Mouse (Mus musculus): Measurements from ENCODE around the gene Gm4858.

DNA sequence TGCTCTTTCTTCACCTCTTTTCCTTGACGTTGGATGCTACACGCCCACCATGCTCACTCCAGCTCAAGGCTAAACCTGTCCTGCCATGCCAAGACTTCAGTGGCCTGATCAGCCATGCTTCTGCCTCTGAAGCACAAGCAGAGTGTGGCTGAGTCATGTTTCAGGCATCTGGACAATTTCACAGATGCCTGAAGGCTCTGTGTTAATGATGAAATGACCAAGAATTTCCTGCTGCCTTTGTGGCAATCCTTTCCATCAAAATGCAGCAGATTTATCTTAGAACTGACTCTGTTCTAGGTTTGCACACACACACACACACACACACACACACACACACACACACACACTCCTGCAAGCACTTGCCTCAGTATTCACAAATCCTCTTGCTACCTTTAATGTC is 43.1 kb upstream of the Gm4858 start:
- TF ChIP-seq GATA1 (IDR thresholded peaks at IDR 0.05; ENCODE audit: low read length) (no peak), TAL1 (IDR thresholded peaks at IDR 0.05; ENCODE audit: low read length) (no peak)

All from erythroblast, embryonic 14.5 days (primary cell).